In the genomic region with DNA sequence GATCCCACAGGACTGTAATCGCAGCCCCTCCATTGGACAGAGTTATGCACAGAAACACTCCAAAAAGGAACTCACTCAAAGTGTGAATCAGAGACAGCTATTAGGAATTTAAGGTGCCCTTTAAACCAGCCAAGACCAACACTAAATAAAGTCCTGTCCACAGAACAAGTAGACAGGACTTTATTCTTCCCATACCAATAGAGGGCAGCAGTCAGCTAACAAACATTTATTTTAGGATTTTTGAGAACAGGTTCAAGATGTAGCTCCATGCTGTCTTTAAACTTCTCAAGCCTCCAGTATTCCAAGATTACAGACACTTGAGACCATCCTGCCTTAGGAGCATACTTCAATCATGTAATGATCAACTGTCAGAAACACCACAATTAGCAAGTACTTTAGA, we compare ENCODE assay signal across 12 mouse cellular contexts. TPM values are rescaled to one million over a fixed set of nuclear protein-coding genes. Genes with fewer than 3 reads are reported as not detected.
DNase-seq lines count a peak whose midpoint lies in the region; ATAC-seq and TF ChIP-seq lines count a peak whose summit lies in the region.
"Had no signal": no experiment of that assay in that cellular context is flagged by ENCODE, and none has a peak within 500 bp of the region (broad histone marks: within the 10 kb centered on the region; RNA-seq: fewer than 3 reads in every experiment).

No protein-coding gene starts in this region.

- TF ChIP-seq CTCF in intestine, postnatal 0 days (IDR thresholded peaks at IDR 0.05; ENCODE audit: low read depth), result peak; percentile 71

- no peak overlapping the region for H3K4me2 ChIP-seq in intestine, postnatal 0 days (replicated peaks; ENCODE audit: low read depth)
- no peak overlapping the region for H3K4me2 ChIP-seq in intestine, embryonic 15.5 days (replicated peaks)
- H3K4me2 ChIP-seq: forebrain, embryonic 12.5 days; hindbrain, embryonic 12.5 days; stomach, embryonic 15.5 days had no signal

- no peaks in the 10 kb centered on the region for H3K27me3 ChIP-seq in intestine, postnatal 0 days (replicated peaks; ENCODE audit: control insufficient read depth, insufficient read depth, low read length)
- no peaks in the 10 kb centered on the region for H3K27me3 ChIP-seq in intestine, embryonic 15.5 days (replicated peaks)
- H3K27me3 ChIP-seq: forebrain, embryonic 12.5 days; hindbrain, embryonic 12.5 days; stomach, embryonic 15.5 days had no signal

- DNase-seq in CD4-positive, CD25-positive, alpha-beta regulatory T cell, adult 2 months (ENCODE audit: low read depth, low spot score), result peak; percentile 64
- DNase-seq in 3T3-L1 (ENCODE audit: low read depth, low spot score), result peak; percentile 77
- peak; percentile 34 for DNase-seq in forelimb bud, embryonic 11.5 days (ENCODE audit: low read depth, low spot score)
- DNase-seq in right cerebral cortex, postnatal 14 days, result no peak
- DNase-seq in ovary, postnatal 14 days (ENCODE audit: low spot score), result no peak
- DNase-seq: adrenal gland, adult 8-10 months had no signal

- peaks cover 5% of the 10 kb centered on the region; the same call in 1 of the 2 replicates for H3K4me1 ChIP-seq in intestine, postnatal 0 days (replicated peaks; ENCODE audit: control insufficient read depth, insufficient read depth, low read length)
- H3K4me1 ChIP-seq in intestine, embryonic 15.5 days (replicated peaks), result peaks cover 10% of the 10 kb centered on the region

- H3K9ac ChIP-seq in intestine, postnatal 0 days (ENCODE audit: low read depth, low read length), result no peak overlapping the region
- no peak overlapping the region for H3K9ac ChIP-seq in intestine, embryonic 15.5 days
- H3K9ac ChIP-seq: forebrain, embryonic 12.5 days; hindbrain, embryonic 12.5 days; stomach, embryonic 15.5 days had no signal

- ATAC-seq in CD4-positive, CD25-positive, alpha-beta regulatory T cell, adult 4 months, result no peak
- no peak for ATAC-seq in intestine, postnatal 0 days
- no peak for ATAC-seq in intestine, embryonic 15.5 days

- H3K4me3 ChIP-seq in intestine, postnatal 0 days (ENCODE audit: low read depth, low read length), result no peak overlapping the region
- no peak overlapping the region for H3K4me3 ChIP-seq in intestine, embryonic 15.5 days (replicated peaks)
- H3K4me3 ChIP-seq: forebrain, embryonic 12.5 days; hindbrain, embryonic 12.5 days; stomach, embryonic 15.5 days had no signal

- no peak overlapping the region for H3K27ac ChIP-seq in intestine, postnatal 0 days (ENCODE audit: low read depth, low read length)
- no peak overlapping the region for H3K27ac ChIP-seq in intestine, embryonic 15.5 days
- H3K27ac ChIP-seq: forebrain, embryonic 12.5 days; hindbrain, embryonic 12.5 days; stomach, embryonic 15.5 days had no signal

- H3K36me3 ChIP-seq in intestine, postnatal 0 days (ENCODE audit: control insufficient read depth, insufficient read depth), result peaks cover 18% of the 10 kb centered on the region
- peaks cover 28% of the 10 kb centered on the region for H3K36me3 ChIP-seq in intestine, embryonic 15.5 days

- WGBS in intestine, postnatal 0 days, result 97% methylated on average over 1 of the region's 1 CpGs
- WGBS in intestine, embryonic 15.5 days, result 96% methylated on average over 1 of the region's 1 CpGs

- H3K9me3 ChIP-seq in intestine, postnatal 0 days (ENCODE audit: control insufficient read depth), result no peaks in the 10 kb centered on the region
- no peaks in the 10 kb centered on the region for H3K9me3 ChIP-seq in intestine, embryonic 15.5 days
- H3K9me3 ChIP-seq: forebrain, embryonic 12.5 days; hindbrain, embryonic 12.5 days; stomach, embryonic 15.5 days had no signal

RNA-seq across cellular contexts. Expression of gene Fbxo5, which starts 4.9 kb away (rescaled TPM):
- polyA plus RNA-seq in CD4-positive, CD25-positive, alpha-beta regulatory T cell, adult 4 months (2017; shearing (Covaris generic)), result 10 to 100 TPM; 12.5 to 18.1 TPM
- polyA plus RNA-seq in intestine, postnatal 0 days (2015; fragmentation: Nextera tagmentation; extraction: Ambion mirVana), result 12.2 and 14.6 TPM in 2 replicates
- 53.9 and 58.7 TPM in 2 replicates for polyA plus RNA-seq in intestine, embryonic 15.5 days (2015; fragmentation: Nextera tagmentation; extraction: Ambion mirVana)

RNA-seq across cellular contexts. Expression of gene Mtrf1l, which starts 23.2 kb away (rescaled TPM):
- polyA plus RNA-seq in CD4-positive, CD25-positive, alpha-beta regulatory T cell, adult 4 months (2017; shearing (Covaris generic)), result 1 to 10 TPM; 7.3 to 8.0 TPM
- 9.3 and 10.5 TPM in 2 replicates for polyA plus RNA-seq in intestine, postnatal 0 days (2015; fragmentation: Nextera tagmentation; extraction: Ambion mirVana)
- 14.7 and 18.1 TPM in 2 replicates for polyA plus RNA-seq in intestine, embryonic 15.5 days (2015; fragmentation: Nextera tagmentation; extraction: Ambion mirVana)

Comparison
In these comparisons a context has a peak if more than half of its experiments do, and no peak if none do; other contexts are left out.
1. DNase-seq: peak in CD4-positive, CD25-positive, alpha-beta regulatory T cell, adult 2 months (single experiment), 3T3-L1 (single experiment) and forelimb bud, embryonic 11.5 days (single experiment); none in right cerebral cortex, postnatal 14 days (single experiment) and ovary, postnatal 14 days (single experiment).